Mouse (Mus musculus): Measurements from ENCODE around the gene Xpnpep1. TPM values are rescaled to one million over a fixed set of nuclear protein-coding genes. Genes with fewer than 3 reads are reported as not detected.

Xpnpep1 gene
- polyA plus RNA-seq, 1 experiment from 2014 or later = 180 TPM

DNA sequence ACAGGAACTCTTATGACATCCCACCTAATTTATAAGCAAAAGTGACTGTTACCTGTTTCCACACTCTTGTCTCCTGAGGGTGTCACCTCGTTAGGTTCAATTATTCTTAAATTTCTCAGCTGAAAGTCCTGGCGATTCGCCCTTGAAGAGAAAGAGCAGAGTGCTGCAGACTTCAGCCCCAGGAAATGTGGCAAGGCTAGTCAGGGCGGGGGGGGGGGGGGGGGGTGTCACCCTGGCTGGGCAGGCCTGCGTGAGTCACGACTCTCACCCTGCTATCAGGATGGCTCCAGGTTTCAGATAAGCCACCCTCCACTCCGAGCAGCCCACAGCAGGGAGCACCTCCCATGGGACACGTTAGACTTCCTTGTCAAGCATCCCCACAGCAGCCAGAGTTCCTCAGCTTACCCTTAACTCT is 8.1 kb downstream of the Xpnpep1 start:
- Histone ChIP-seq H3K36me3 (ENCODE audit: control insufficient read depth, insufficient read depth, low read length) (peaks cover 23% of the 10 kb centered on the region), H3K27ac (ENCODE audit: low read depth, low read length) (peak overlapping the region; percentile 94), H3K9me3 (ENCODE audit: control insufficient read depth, low read length) (no peaks in the 10 kb centered on the region), H3K9ac (ENCODE audit: low read depth, low read length) (peak overlapping the region; percentile 57), H3K4me3 (ENCODE audit: low read depth, low read length) (0 out of 2 replicates have a peak overlapping the region, but pooled peaks have one; percentile 7), H3K4me1 (replicated peaks; ENCODE audit: control insufficient read depth, insufficient read depth, low read length) (peaks cover 51% of the 10 kb centered on the region), H3K4me2 (peak overlapping the region; percentile 65), H3K27me3 (replicated peaks; ENCODE audit: control insufficient read depth, insufficient read depth, low read length) (no peaks in the 10 kb centered on the region)
- 36% methylated on average over 8 of the region's 8 CpGs for WGBS
- peak; percentile 82 for ATAC-seq (replicated peaks; ENCODE audit: low FRiP score)
- no peak for DNase-seq (ENCODE audit: low spot score)

- H3K36me3 ChIP-seq (ENCODE audit: control insufficient read depth, insufficient read depth, low read length) = peaks cover 31% of the 10 kb centered on the region
Measured at GRCm38 (mm10) chr19:53030279-53030678, 9.7 kb downstream of the Xpnpep1 start.

DNA sequence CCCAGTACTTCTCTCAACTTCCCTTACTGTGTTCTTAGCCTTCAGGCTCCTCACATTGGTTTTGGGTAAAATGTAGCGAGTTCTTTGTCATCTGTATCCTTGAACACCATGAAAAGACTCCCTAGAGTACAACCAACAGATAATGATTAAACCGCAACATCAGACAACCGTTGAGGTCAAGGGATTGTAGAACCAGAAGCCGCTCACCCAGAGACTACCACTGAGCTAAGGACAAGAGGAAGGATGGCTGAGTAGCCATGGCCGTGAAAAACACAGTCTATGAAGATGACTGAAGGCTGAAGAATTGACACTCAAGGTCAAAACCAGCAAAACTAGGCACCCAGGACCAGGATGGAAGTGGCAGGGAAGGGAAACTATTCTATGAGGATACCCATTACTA is 10.3 kb downstream of the Xpnpep1 start:
- no peaks in the 10 kb centered on the region for H3K27me3 ChIP-seq (replicated peaks; ENCODE audit: control insufficient read depth, insufficient read depth, low read length)
- no peak overlapping the region for H3K4me3 ChIP-seq (ENCODE audit: low read depth, low read length)
- 75% methylated on average over 5 of the region's 5 CpGs for WGBS
- ATAC-seq (replicated peaks; ENCODE audit: low FRiP score) (no peak), DNase-seq (ENCODE audit: low spot score) (no peak)
- H3K4me2 ChIP-seq = no peak overlapping the region
- H3K9me3 ChIP-seq (ENCODE audit: control insufficient read depth, low read length) = no peaks in the 10 kb centered on the region
- no peak overlapping the region for H3K9ac ChIP-seq (ENCODE audit: low read depth, low read length)
- H3K4me1 ChIP-seq (replicated peaks; ENCODE audit: control insufficient read depth, insufficient read depth, low read length) = peaks cover 37% of the 10 kb centered on the region
- H3K36me3 ChIP-seq (ENCODE audit: control insufficient read depth, insufficient read depth, low read length) = peaks cover 31% of the 10 kb centered on the region
- H3K27ac ChIP-seq (ENCODE audit: low read depth, low read length) = no peak overlapping the region

More at GRCm38 (mm10) chr19:53030279-53030678, 9.7 kb downstream of the Xpnpep1 start:
- Histone ChIP-seq H3K4me3 (ENCODE audit: low read depth, low read length) (no peak overlapping the region), H3K4me2 (no peak overlapping the region), H3K9me3 (ENCODE audit: control insufficient read depth, low read length) (no peaks in the 10 kb centered on the region), H3K9ac (ENCODE audit: low read depth, low read length) (no peak overlapping the region), H3K4me1 (replicated peaks; ENCODE audit: control insufficient read depth, insufficient read depth, low read length) (peaks cover 40% of the 10 kb centered on the region), H3K27ac (ENCODE audit: low read depth, low read length) (no peak overlapping the region), H3K27me3 (replicated peaks; ENCODE audit: control insufficient read depth, insufficient read depth, low read length) (no peaks in the 10 kb centered on the region)
- DNase-seq (ENCODE audit: low spot score) (no peak), ATAC-seq (replicated peaks; ENCODE audit: low FRiP score) (no peak)
- 98% methylated on average over 6 of the region's 6 CpGs for WGBS

GRCm38 (mm10) chr19:53029045-53029444 is 11.0 kb downstream of the Xpnpep1 start:
- no peak overlapping the region for H3K4me2 ChIP-seq
- H3K9ac ChIP-seq (ENCODE audit: low read depth, low read length) = no peak overlapping the region
- no peak overlapping the region for H3K4me3 ChIP-seq (ENCODE audit: low read depth, low read length)
- ATAC-seq (replicated peaks; ENCODE audit: low FRiP score) = no peak
- no peak overlapping the region for H3K27ac ChIP-seq (ENCODE audit: low read depth, low read length)
- H3K4me1 ChIP-seq (replicated peaks; ENCODE audit: control insufficient read depth, insufficient read depth, low read length) = peaks cover 33% of the 10 kb centered on the region
- 84% methylated on average over 7 of the region's 7 CpGs for WGBS
- H3K36me3 ChIP-seq (ENCODE audit: control insufficient read depth, insufficient read depth, low read length) = peaks cover 37% of the 10 kb centered on the region
- no peak for DNase-seq (ENCODE audit: low spot score)
- no peaks in the 10 kb centered on the region for H3K9me3 ChIP-seq (ENCODE audit: control insufficient read depth, low read length)
- no peaks in the 10 kb centered on the region for H3K27me3 ChIP-seq (replicated peaks; ENCODE audit: control insufficient read depth, insufficient read depth, low read length)

GRCm38 (mm10) chr19:53028216-53028615 is 11.8 kb downstream of the Xpnpep1 start:
- peaks cover 25% of the 10 kb centered on the region for H3K4me1 ChIP-seq (replicated peaks; ENCODE audit: control insufficient read depth, insufficient read depth, low read length)
- no peaks in the 10 kb centered on the region for H3K9me3 ChIP-seq (ENCODE audit: control insufficient read depth, low read length)
- no peak overlapping the region for H3K4me2 ChIP-seq
- WGBS = 92% methylated on average over 12 of the region's 12 CpGs
- H3K4me3 ChIP-seq (ENCODE audit: low read depth, low read length) = no peak overlapping the region
- no peak for ATAC-seq (replicated peaks; ENCODE audit: low FRiP score)
- no peak overlapping the region for H3K27ac ChIP-seq (ENCODE audit: low read depth, low read length)
- no peaks in the 10 kb centered on the region for H3K27me3 ChIP-seq (replicated peaks; ENCODE audit: control insufficient read depth, insufficient read depth, low read length)
- DNase-seq (ENCODE audit: low spot score) = no peak
- H3K9ac ChIP-seq (ENCODE audit: low read depth, low read length) = no peak overlapping the region
- peaks cover 41% of the 10 kb centered on the region for H3K36me3 ChIP-seq (ENCODE audit: control insufficient read depth, insufficient read depth, low read length)

DNA sequence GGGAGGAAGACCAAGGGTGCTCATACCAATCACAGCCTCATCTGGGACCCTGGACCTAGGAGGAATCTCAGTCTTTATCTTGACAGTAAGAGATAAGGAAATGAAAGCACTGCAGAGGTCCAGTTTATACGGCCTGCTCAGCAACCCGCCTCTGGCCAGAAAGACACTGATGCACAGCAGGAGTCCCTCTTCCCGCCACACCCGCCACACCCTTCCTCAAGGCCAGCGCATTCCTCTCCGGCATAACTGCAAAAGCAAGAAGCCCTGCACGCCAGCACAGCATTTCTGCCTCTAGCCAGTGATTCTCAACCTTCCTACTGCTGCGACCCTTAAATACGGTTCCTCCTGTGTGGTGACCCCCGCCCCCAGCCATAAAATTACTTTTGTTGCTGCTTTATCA is 16.8 kb downstream of the Xpnpep1 start:
- H3K4me1 ChIP-seq (replicated peaks; ENCODE audit: control insufficient read depth, insufficient read depth, low read length) = no peaks in the 10 kb centered on the region
- ATAC-seq (replicated peaks; ENCODE audit: low FRiP score) (no peak), DNase-seq (ENCODE audit: low spot score) (no peak)
- no peak overlapping the region for H3K9ac ChIP-seq (ENCODE audit: low read depth, low read length)
- 71% methylated on average over 10 of the region's 10 CpGs for WGBS
- H3K9me3 ChIP-seq (ENCODE audit: control insufficient read depth, low read length) = no peaks in the 10 kb centered on the region
- H3K4me3 ChIP-seq (ENCODE audit: low read depth, low read length) = no peak overlapping the region
- no peak overlapping the region for H3K27ac ChIP-seq (ENCODE audit: low read depth, low read length)
- H3K36me3 ChIP-seq (ENCODE audit: control insufficient read depth, insufficient read depth, low read length) = peaks cover 26% of the 10 kb centered on the region
- H3K4me2 ChIP-seq = no peak overlapping the region
- no peaks in the 10 kb centered on the region for H3K27me3 ChIP-seq (replicated peaks; ENCODE audit: control insufficient read depth, insufficient read depth, low read length)

GRCm38 (mm10) chr19:53022037-53022614 is 17.9 kb downstream of the Xpnpep1 start:
- Histone ChIP-seq H3K4me3 (ENCODE audit: low read depth, low read length) (no peak overlapping the region), H3K9ac (ENCODE audit: low read depth, low read length) (no peak overlapping the region), H3K9me3 (ENCODE audit: control insufficient read depth, low read length) (no peaks in the 10 kb centered on the region), H3K27me3 (replicated peaks; ENCODE audit: control insufficient read depth, insufficient read depth, low read length) (no peaks in the 10 kb centered on the region), H3K27ac (ENCODE audit: low read depth, low read length) (no peak overlapping the region), H3K4me2 (no peak overlapping the region), H3K36me3 (ENCODE audit: control insufficient read depth, insufficient read depth, low read length) (peaks cover 25% of the 10 kb centered on the region), H3K4me1 (replicated peaks; ENCODE audit: control insufficient read depth, insufficient read depth, low read length) (no peaks in the 10 kb centered on the region)
- WGBS = 78% methylated on average over 8 of the region's 8 CpGs
- ATAC-seq (replicated peaks; ENCODE audit: low FRiP score) = no peak
- DNase-seq (ENCODE audit: low spot score) = no peak

- Histone ChIP-seq H3K27ac (ENCODE audit: low read depth, low read length) (no peak overlapping the region), H3K4me1 (replicated peaks; ENCODE audit: control insufficient read depth, insufficient read depth, low read length) (no peaks in the 10 kb centered on the region), H3K4me3 (ENCODE audit: low read depth, low read length) (no peak overlapping the region), H3K36me3 (ENCODE audit: control insufficient read depth, insufficient read depth, low read length) (peaks cover 23% of the 10 kb centered on the region), H3K9me3 (ENCODE audit: control insufficient read depth, low read length) (no peaks in the 10 kb centered on the region), H3K27me3 (replicated peaks; ENCODE audit: control insufficient read depth, insufficient read depth, low read length) (no peaks in the 10 kb centered on the region), H3K4me2 (no peak overlapping the region), H3K9ac (ENCODE audit: low read depth, low read length) (no peak overlapping the region)
- no peak for DNase-seq (ENCODE audit: low spot score)
- ATAC-seq (replicated peaks; ENCODE audit: low FRiP score) = no peak
- 84% methylated on average over 10 of the region's 10 CpGs for WGBS
Measured at GRCm38 (mm10) chr19:53021537-53021936, 18.5 kb downstream of the Xpnpep1 start.

DNA sequence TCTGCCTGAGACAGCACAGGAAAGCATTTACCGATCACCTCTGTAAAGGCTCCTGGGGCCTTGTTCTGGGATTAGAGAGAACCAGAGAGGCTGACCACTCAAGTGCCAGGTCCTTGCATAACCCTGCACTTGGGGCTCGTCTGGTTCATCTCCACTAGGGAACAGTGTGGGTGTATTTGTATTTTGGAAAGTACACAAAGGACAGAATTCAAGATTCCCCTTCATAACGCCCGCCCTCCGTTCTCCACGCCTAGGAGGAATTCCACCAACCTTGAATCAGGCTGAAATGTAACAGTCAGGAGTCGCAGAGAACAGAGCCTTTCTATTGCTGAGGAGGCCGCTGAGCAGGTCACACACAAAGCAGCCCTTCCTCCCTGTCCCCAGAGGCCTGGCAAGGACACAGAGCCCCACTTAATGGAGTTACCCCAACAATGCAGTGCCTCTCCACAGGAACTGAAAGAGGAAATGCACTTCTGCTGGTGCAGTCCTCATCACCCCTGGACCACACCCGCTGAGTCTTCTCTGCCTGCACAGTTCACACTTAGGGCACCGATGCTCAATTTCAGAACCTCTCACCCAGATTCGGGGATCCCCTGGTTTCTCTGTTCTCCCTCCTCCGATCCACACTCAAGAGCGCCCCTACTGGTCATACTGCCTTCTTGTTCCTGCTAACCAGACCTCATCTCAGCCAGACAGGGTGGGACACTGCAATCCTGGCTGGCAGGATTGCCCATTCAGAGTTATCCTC is 20.1 kb downstream of the Xpnpep1 start:
- H3K4me3 ChIP-seq (ENCODE audit: low read depth, low read length) = no peak overlapping the region
- no peaks in the 10 kb centered on the region for H3K27me3 ChIP-seq (replicated peaks; ENCODE audit: control insufficient read depth, insufficient read depth, low read length)
- DNase-seq (ENCODE audit: low spot score) = no peak
- peak; percentile 39; the same call in 1 of the 2 replicates for ATAC-seq (replicated peaks; ENCODE audit: low FRiP score)
- H3K4me2 ChIP-seq = no peak overlapping the region
- H3K9ac ChIP-seq (ENCODE audit: low read depth, low read length) = no peak overlapping the region
- 79% methylated on average over 13 of the region's 13 CpGs for WGBS
- H3K36me3 ChIP-seq (ENCODE audit: control insufficient read depth, insufficient read depth, low read length) = peaks cover 16% of the 10 kb centered on the region
- H3K27ac ChIP-seq (ENCODE audit: low read depth, low read length) = no peak overlapping the region
- no peaks in the 10 kb centered on the region for H3K9me3 ChIP-seq (ENCODE audit: control insufficient read depth, low read length)
- no peaks in the 10 kb centered on the region; the same call in 1 of the 2 replicates for H3K4me1 ChIP-seq (replicated peaks; ENCODE audit: control insufficient read depth, insufficient read depth, low read length)
